Mouse (Mus musculus): ENCODE results near the gene Cuedc1. TPM values are rescaled to one million over a fixed set of nuclear protein-coding genes. Genes with fewer than 3 reads are reported as not detected.
"Not testable (repeated sequence)": the region's sequence is repeated elsewhere in the genome, so short reads cannot be mapped to it uniquely, and the experiment has no call there.

Cuedc1 gene
- polyA plus RNA-seq, 1 experiment from 2014 or later = 37.2 TPM

DNA sequence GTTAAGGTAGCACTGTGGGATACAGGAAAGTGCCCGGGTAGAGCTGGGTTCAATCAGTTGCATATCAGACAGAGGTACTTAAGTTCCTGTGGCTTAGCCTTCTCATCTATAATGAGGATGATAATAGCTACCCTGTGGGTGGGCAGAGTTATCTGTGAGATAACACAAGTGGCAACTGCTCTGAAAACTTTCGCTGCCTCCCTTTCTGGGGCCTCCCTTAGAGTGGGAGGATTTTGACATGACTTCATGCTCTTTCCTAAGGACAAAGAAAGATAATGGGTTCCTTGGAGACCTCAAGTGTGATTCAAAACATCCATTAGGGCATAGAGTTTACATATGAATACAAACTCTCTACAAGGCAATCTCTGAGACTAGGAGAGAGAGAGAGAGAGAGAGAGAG is 104.2 kb downstream of the Cuedc1 start:
- WGBS = 17% methylated on average over 2 of the region's 2 CpGs
- H3K36me3 ChIP-seq = peaks cover 5% of the 10 kb centered on the region; the same call in 1 of the 2 replicates
- no peak overlapping the region for H3K4me3 ChIP-seq
- H3K9me3 ChIP-seq = no peaks in the 10 kb centered on the region
- no peak overlapping the region for H3K27ac ChIP-seq
- no peak overlapping the region for H3K9ac ChIP-seq
- peaks cover 30% of the 10 kb centered on the region for H3K4me1 ChIP-seq
- no peak for ATAC-seq (ENCODE audit: low FRiP score, low read depth)
- H3K27me3 ChIP-seq = peaks cover 3% of the 10 kb centered on the region; the same call in 1 of the 2 replicates
- no peak overlapping the region for H3K4me2 ChIP-seq (replicated peaks)

DNA sequence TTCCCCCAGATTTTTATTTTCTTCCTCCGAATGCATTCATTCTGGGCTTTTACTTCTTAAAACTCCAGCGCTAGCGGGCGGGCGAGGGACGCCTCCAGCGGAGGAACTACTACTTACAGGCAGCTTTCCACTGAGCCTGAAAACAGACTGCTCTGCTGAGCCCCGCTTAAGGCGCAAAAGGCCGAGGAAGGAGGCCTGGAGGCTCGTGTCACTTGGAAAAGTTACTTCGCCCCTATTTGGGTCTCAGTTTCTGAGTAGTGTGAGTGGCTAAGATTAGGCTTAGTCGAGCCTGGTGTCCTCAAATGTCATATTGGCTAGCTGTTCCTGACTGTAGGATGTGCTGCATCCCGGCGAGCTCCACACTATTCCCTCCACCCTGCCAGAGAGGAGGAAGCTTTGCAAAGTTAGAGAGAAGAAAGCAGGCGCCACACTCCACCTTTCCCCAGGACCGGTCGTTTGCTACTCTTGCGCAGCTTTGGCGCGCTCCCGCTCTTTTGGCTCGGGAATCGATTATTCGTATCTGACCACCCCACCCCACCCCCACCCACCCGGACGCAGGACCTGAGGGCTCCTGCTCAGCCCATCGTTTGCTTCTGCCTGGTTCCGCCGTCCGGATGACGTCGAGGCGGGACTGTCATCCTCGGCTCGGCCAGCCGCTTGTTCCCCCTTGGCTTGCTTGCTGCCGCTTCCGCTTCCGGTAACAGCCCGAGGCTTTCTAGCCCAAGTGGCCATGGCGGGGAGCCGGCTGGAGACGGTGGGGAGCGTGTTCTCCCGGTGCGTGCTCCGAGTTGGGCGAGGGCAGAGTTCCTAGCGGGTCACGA is 106.1 kb downstream of the Cuedc1 start, which contains the start of gene Mrps23:
TSS of gene Mrps23 (plus strand) at position 677 of the 821 bp plus-strand sequence.
- Histone ChIP-seq H3K4me1 (peaks cover 16% of the 10 kb centered on the region), H3K36me3 (peaks cover 15% of the 10 kb centered on the region), H3K27me3 (no peaks in the 10 kb centered on the region), H3K9ac (peak within 1 kb of the TSS; percentile 86), H3K27ac (peak within 1 kb of the TSS; percentile 91), H3K4me3 (peak within 1 kb of the TSS; percentile 88), H3K9me3 (no peaks in the 10 kb centered on the region), H3K4me2 (replicated peaks) (peak within 1 kb of the TSS; percentile 92)
- peak; percentile 95 for ATAC-seq (ENCODE audit: low FRiP score, low read depth)
- WGBS = 0% methylated on average over 51 of the region's 51 CpGs

DNA sequence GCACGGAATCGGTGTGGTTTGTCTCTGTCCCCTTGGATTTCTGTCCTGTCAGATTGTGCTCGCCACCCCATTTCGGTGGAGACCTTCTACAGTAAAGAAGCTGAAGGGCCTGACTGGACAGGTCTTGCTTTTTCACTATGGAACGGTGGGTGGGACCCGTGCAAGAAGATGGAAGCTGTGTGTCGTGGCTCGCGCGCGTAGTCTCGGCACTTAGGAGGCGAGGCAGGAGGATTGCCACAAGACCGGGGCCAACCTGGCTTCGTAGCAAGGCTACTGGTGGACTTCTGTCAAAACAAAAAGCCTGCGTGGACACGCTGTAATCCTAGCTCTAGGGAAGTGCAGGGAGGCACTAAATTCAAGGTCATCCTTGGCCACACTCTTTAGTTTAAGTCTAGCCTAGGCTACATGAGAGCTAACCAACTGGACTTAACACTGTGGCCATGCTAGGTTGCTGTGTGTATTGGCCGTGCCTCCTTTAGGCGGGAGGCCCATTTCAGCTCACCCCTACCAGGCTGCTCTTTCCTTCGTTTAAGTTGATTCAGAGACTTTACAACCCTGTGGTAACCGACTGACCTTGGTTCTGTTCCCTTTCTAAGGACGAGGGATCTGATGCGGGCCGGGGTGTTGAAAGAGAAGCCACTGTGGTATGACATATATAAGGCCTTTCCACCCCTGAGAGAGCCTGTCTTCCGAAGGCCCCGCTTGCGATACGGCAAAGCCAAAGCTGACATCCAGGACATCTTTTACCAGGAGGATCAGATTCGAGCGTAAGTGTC is 106.9 kb downstream of the Cuedc1 start:
- no peaks in the 10 kb centered on the region for H3K9me3 ChIP-seq
- H3K4me1 ChIP-seq = peaks cover 16% of the 10 kb centered on the region
- ATAC-seq (ENCODE audit: low FRiP score, low read depth) = no peak
- H3K4me2 ChIP-seq (replicated peaks) = peak overlapping the region; percentile 92
- peak overlapping the region; percentile 86 for H3K9ac ChIP-seq
- no peaks in the 10 kb centered on the region for H3K27me3 ChIP-seq
- WGBS = 32% methylated on average over 30 of the region's 30 CpGs
- peak overlapping the region; percentile 61 for H3K27ac ChIP-seq
- H3K4me3 ChIP-seq = peak overlapping the region; percentile 88
- H3K36me3 ChIP-seq = peaks cover 22% of the 10 kb centered on the region

DNA sequence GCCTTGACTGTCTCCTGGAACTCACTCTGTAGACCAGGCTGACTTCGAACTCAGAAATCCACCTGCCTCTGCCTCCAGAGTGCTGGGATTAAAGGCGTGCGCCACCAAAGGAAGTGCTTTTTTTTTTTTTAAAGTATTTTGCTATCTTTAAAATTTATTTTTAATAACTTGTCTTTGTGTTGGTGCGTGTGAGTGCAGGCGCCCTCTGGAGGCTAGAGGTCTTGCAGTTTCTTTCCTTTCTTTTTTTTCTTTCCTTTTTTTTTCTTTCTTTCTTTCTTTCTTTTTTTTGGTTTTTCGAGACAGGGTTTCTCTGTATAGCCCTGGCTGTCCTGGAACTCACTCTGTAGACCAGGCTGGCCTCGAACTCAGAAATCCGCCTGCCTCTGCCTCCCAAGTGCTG is 108.7 kb downstream of the Cuedc1 start:
- H3K9me3 ChIP-seq; ATAC-seq (ENCODE audit: low FRiP score, low read depth); H3K9ac ChIP-seq; H3K27ac ChIP-seq; H3K4me2 ChIP-seq (replicated peaks); H3K27me3 ChIP-seq; H3K4me3 ChIP-seq: not testable (repeated sequence)
- Histone ChIP-seq H3K4me1 (peaks cover 16% of the 10 kb centered on the region), H3K36me3 (peaks cover 40% of the 10 kb centered on the region)
- 80% methylated on average over 8 of the region's 8 CpGs for WGBS

DNA sequence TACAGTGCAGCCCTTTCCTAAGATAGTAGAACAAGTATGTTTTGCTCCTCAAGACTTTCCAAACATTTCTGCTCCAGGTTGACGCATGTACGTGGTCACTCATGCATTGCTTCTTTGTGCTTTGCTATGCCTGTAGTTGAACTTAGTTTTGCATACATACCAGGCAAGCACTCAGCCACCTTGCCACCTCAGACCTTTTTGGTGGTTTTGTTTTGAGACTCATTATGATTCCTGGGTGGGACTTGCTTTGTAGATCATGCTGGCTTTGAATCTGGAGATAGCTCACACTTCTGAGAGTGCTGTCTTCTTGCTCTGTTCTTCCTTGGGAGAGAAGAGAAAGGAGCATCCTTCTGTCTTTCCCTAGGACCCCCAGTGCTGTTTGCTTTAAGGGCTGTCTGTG is 109.8 kb downstream of the Cuedc1 start:
- no peak overlapping the region for H3K4me2 ChIP-seq (replicated peaks)
- peaks cover 16% of the 10 kb centered on the region for H3K4me1 ChIP-seq
- H3K36me3 ChIP-seq = peaks cover 44% of the 10 kb centered on the region
- H3K27ac ChIP-seq = no peak overlapping the region
- no peaks in the 10 kb centered on the region for H3K27me3 ChIP-seq
- 94% methylated on average over 2 of the region's 2 CpGs for WGBS
- no peak overlapping the region for H3K4me3 ChIP-seq
- H3K9me3 ChIP-seq = no peaks in the 10 kb centered on the region
- no peak overlapping the region for H3K9ac ChIP-seq
- ATAC-seq (ENCODE audit: low FRiP score, low read depth) = no peak

DNA sequence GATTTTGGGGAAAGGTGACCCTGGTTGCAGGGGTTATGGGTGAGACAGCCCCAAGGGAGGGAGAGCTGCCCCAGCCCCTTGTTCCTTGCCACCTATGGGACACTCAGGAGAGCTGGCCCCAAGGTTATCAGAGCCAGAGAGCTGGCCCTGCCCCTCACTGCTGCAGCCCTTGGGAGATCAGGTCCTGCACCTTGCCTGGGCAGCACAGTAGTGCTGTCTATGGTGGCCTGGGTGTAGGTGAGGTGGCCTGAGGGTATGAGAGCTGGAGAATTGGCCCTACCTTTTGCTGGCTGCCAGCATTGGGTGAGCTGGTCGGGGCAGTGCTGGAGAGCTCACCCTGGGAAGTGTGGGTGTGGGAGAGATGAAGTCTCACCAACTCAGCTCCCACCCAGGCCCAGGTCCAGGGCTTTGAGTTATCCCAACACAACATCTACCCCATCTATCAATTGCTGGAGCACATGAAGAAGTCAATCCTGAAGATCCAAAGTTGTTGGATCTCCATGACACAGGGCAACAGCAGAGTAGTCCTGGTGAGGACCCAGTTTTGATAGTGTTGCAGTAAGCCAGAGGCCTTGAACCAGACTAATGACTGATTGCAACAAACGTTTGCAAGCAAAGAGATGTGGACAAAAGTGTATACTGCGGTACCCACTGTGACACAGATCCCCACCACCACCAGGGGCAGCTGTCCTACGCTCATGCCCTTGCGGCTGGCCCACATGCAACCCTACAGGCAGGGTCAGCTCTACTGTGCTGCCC is 114.1 kb downstream of the Cuedc1 start:
- Histone ChIP-seq H3K9me3 (no peaks in the 10 kb centered on the region), H3K4me3 (no peak overlapping the region), H3K36me3 (peaks cover 39% of the 10 kb centered on the region), H3K4me1 (peaks cover 17% of the 10 kb centered on the region; the same call in 1 of the 2 replicates), H3K27ac (no peak overlapping the region), H3K9ac (no peak overlapping the region), H3K27me3 (no peaks in the 10 kb centered on the region; the same call in 1 of the 2 replicates), H3K4me2 (replicated peaks) (no peak overlapping the region)
- 81% methylated on average over 5 of the region's 5 CpGs for WGBS
- ATAC-seq (ENCODE audit: low FRiP score, low read depth) = no peak

DNA sequence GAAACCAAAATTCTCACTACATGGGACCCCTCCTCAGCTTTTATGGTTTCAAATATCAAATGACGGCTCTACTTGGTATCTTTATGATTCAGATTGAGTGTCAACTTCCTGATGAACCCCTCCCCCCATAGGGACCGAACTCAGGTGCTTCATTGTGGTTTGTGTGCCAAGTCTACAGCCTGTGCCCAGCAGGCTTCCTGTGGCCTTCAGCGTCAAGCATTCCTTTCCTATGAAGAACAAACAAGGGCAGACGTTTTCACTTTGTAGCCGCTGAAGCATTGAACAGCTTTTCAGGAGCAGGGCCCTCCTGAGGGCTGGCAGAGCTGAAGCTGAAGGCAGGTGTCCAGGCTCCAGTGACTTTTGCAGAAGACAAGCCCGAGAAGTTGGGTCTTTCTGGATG is 115.9 kb downstream of the Cuedc1 start:
- no peak overlapping the region for H3K9ac ChIP-seq
- ATAC-seq (ENCODE audit: low FRiP score, low read depth) = no peak

DNA sequence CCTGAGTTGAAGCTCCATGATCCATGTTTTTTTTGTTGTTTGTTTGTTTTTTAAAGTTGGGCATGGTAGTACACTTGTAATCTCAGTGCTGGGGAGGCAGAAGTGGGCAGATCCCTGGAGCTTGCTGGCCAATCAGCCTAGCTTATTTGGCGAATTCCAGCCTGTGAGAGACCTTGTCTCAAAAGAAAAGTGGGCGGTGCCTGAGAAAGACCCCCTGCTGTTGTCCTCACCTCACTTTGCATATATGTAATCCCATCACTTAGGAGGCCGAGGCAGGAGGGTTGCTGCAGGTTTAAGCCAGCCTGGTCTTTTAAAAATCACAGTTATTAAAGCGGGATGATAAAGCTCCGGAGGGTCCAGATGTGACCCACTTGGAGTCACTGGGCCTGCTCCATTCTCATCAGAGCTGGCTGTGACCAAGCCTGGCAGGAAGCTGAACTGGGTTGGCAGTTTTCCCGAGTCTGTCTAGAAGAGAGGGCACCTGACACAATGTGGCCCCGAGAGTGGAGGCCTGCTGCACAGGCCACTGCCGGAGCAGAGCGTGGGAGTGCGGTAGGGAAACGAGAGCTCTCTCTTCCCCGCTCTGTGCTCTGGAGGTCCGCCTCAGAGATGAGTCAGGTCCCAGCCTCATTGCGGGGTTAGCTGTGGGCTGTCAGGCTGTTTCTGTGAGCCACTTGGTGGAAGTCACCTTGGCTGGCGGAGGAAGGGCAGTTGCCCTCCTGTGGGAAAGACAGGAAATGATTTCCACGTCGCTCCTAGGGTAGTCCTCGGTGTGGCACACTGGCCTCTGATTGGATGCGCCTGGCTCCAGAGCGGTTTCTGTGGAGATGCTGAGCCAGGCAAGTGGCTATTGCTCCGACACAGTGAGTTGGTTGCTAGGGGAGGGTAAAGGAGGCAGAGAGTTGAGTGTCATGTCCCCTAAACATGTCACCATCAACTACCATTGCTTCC is 117.3 kb downstream of the Cuedc1 start:
- Histone ChIP-seq H3K27me3 (no peaks in the 10 kb centered on the region; the same call in 1 of the 2 replicates), H3K9me3 (no peaks in the 10 kb centered on the region), H3K27ac (no peak overlapping the region), H3K4me1 (peaks cover 17% of the 10 kb centered on the region; the same call in 1 of the 2 replicates), H3K4me2 (replicated peaks) (no peak overlapping the region), H3K36me3 (peaks cover 18% of the 10 kb centered on the region), H3K9ac (0 out of 2 replicates have a peak overlapping the region, but pooled peaks have one; percentile 35), H3K4me3 (no peak overlapping the region)
- ATAC-seq (ENCODE audit: low FRiP score, low read depth) = no peak
- WGBS = 59% methylated on average over 21 of the region's 21 CpGs

More for the DNA sequence above, 115.9 kb downstream of the Cuedc1 start:
- WGBS = 55% methylated on average over 6 of the region's 6 CpGs
- Histone ChIP-seq H3K4me2 (replicated peaks) (no peak overlapping the region), H3K9me3 (no peaks in the 10 kb centered on the region), H3K4me3 (no peak overlapping the region), H3K36me3 (peaks cover 30% of the 10 kb centered on the region), H3K4me1 (peaks cover 17% of the 10 kb centered on the region; the same call in 1 of the 2 replicates), H3K27ac (no peak overlapping the region), H3K27me3 (no peaks in the 10 kb centered on the region; the same call in 1 of the 2 replicates)

DNA sequence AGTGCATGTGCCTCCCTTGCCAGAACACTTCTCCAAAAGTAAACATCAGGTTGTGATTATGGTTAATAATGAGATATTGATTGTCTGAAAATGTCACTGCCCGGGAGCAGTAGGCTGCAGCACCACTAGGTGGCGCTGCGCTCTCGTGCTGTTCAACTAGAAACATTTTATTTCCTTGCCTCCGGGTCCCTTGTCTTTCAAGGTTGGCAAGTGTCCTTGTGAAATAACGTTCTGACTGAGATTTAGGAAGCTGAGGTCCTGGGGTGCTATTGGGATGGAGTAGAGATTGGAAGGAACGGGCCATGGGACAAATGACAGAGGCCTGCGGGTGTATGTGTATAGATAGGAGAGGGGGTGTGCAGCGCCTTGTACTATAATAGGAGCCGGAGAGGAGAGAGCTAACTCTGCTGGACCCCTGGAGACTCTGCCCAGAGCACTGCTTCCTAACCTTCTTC is 118.4 kb downstream of the Cuedc1 start:
- no peak overlapping the region for H3K4me3 ChIP-seq
- no peaks in the 10 kb centered on the region; the same call in 1 of the 2 replicates for H3K27me3 ChIP-seq
- H3K4me1 ChIP-seq = peaks cover 17% of the 10 kb centered on the region; the same call in 1 of the 2 replicates
- 0 out of 2 replicates have a peak overlapping the region, but pooled peaks have one; percentile 11 for H3K4me2 ChIP-seq (replicated peaks)
- no peak overlapping the region for H3K27ac ChIP-seq
- H3K9ac ChIP-seq = no peak overlapping the region
- H3K36me3 ChIP-seq = peaks cover 7% of the 10 kb centered on the region
- 23% methylated on average over 10 of the region's 10 CpGs for WGBS
- ATAC-seq (ENCODE audit: low FRiP score, low read depth) = no peak
- no peaks in the 10 kb centered on the region for H3K9me3 ChIP-seq

DNA sequence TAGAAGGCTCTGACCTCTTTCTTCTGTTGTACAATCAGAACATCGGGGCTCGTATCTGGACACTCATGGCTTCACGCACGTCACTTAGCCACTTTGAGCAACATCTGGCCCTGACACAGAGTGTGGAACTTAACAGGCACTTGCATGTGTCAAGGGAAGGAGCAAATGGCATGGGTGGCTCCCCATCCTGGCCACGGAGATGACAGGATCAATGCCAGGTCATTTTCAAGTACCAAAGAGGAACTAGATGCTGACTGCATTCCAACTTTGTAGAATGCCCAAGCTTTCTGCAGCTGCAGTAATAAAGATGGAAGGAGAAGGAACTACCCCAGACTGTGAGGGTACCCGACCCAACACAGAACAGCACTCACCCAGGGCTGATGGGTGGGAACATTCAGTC is 120.3 kb downstream of the Cuedc1 start:
- Histone ChIP-seq H3K27ac (no peak overlapping the region), H3K4me2 (replicated peaks) (no peak overlapping the region), H3K9me3 (no peaks in the 10 kb centered on the region), H3K4me3 (no peak overlapping the region), H3K9ac (no peak overlapping the region), H3K36me3 (no peaks in the 10 kb centered on the region), H3K27me3 (no peaks in the 10 kb centered on the region; the same call in 1 of the 2 replicates), H3K4me1 (peaks cover 17% of the 10 kb centered on the region; the same call in 1 of the 2 replicates)
- 80% methylated on average over 6 of the region's 6 CpGs for WGBS
- ATAC-seq (ENCODE audit: low FRiP score, low read depth) = no peak
